Mouse (Mus musculus): ENCODE measurements at regions not wholly inside any gene's neighbourhood (a gene's known extent, or its start where the extent isn't known, plus 50 kb on each side); places are given as distances from the start of the nearest gene placed in this dataset.

DNA sequence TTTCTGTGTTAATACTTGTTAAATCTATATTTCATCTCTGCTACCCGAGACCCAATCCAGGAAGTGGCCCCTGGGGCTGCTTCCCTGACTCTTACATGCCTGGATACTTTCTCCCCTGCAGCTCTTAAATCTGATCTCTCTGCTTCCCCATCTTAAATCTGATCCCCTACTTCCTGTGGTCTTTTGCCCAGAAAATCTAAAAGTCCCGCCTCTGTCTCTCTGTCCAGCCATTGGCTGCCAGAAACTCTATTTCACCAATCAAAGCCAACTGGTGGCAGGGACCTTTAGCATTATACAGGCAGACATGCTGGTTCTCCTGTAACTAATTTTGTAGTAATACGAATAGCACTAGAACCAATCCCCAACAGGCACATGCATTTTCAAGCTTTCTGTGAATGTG is 59.0 kb upstream of the Ccdc91 start:
- no peak overlapping the region for H3K4me2 ChIP-seq
- H3K27me3 ChIP-seq (replicated peaks; ENCODE audit: control insufficient read depth, insufficient read depth, low read length) = no peaks in the 10 kb centered on the region
- H3K4me1 ChIP-seq (replicated peaks; ENCODE audit: control insufficient read depth, insufficient read depth, low read length) = no peaks in the 10 kb centered on the region
- no peak for ATAC-seq (replicated peaks; ENCODE audit: low FRiP score)
- no peak overlapping the region for H3K27ac ChIP-seq (ENCODE audit: low read depth, low read length)
- no peak overlapping the region for H3K4me3 ChIP-seq (ENCODE audit: low read depth, low read length)
- H3K9me3 ChIP-seq (ENCODE audit: control insufficient read depth, low read length) = no peaks in the 10 kb centered on the region
- 75% methylated on average over 3 of the region's 3 CpGs for WGBS
- H3K36me3 ChIP-seq (ENCODE audit: control insufficient read depth, insufficient read depth, low read length) = no peaks in the 10 kb centered on the region
- DNase-seq (ENCODE audit: low spot score) = no peak
- H3K9ac ChIP-seq (ENCODE audit: low read depth, low read length) = no peak overlapping the region

DNA sequence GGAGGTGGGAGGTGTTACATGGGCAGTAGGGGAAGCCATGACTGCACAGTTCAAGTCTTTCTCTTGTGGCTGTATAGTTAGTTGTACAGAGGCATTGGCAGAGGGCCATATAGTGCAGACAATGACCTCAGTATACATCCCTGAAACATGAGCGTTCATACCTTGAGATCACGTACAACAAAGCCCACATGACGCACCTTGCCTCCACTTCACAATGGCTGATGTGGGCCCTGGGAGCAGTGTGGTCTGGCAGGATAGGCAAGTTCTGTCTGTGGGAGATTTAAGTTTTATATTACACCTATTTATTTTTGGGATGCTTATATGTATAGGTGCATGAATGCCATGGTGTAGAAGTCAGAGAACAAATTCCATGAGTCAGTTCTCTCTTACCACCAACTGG is 61.9 kb upstream of the Ccdc91 start:
- no peak overlapping the region for H3K27ac ChIP-seq (ENCODE audit: low read depth, low read length)
- H3K4me3 ChIP-seq (ENCODE audit: low read depth, low read length) = no peak overlapping the region
- H3K9ac ChIP-seq (ENCODE audit: low read depth, low read length) = no peak overlapping the region
- no peaks in the 10 kb centered on the region for H3K4me1 ChIP-seq (replicated peaks; ENCODE audit: control insufficient read depth, insufficient read depth, low read length)
- DNase-seq (ENCODE audit: low spot score) (no peak), ATAC-seq (replicated peaks; ENCODE audit: low FRiP score) (no peak)
- H3K4me2 ChIP-seq = no peak overlapping the region
- 80% methylated on average over 3 of the region's 3 CpGs for WGBS
- no peaks in the 10 kb centered on the region for H3K36me3 ChIP-seq (ENCODE audit: control insufficient read depth, insufficient read depth, low read length)
- H3K27me3 ChIP-seq (replicated peaks; ENCODE audit: control insufficient read depth, insufficient read depth, low read length) = no peaks in the 10 kb centered on the region
- no peaks in the 10 kb centered on the region for H3K9me3 ChIP-seq (ENCODE audit: control insufficient read depth, low read length)

DNA sequence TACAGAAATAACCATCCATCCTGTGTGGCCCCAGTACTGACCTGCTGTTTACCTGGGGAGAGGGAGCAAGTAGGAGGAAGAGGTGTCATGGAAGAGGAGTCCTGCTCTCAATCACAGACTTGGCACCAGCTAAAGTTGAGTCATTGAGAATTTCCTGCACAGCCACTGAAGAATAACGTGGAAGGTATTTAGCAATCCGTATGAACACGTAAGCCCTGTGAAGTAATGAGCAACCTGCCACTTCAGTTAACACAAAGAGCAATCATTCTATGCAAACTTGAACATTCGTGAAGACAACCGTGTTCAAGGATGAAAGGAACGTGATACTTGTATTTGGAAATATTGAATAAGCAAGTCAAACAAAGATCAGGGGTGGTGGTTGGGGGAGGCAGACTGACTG is 77.6 kb upstream of the Ccdc91 start:
- Histone ChIP-seq H3K36me3 (ENCODE audit: control insufficient read depth, insufficient read depth, low read length) (no peaks in the 10 kb centered on the region), H3K4me1 (replicated peaks; ENCODE audit: control insufficient read depth, insufficient read depth, low read length) (no peaks in the 10 kb centered on the region), H3K4me2 (no peak overlapping the region), H3K9ac (ENCODE audit: low read depth, low read length) (no peak overlapping the region), H3K27ac (ENCODE audit: low read depth, low read length) (no peak overlapping the region), H3K27me3 (replicated peaks; ENCODE audit: control insufficient read depth, insufficient read depth, low read length) (no peaks in the 10 kb centered on the region), H3K4me3 (ENCODE audit: low read depth, low read length) (no peak overlapping the region), H3K9me3 (ENCODE audit: control insufficient read depth, low read length) (no peaks in the 10 kb centered on the region)
- 78% methylated on average over 6 of the region's 6 CpGs for WGBS
- no peak for ATAC-seq (replicated peaks; ENCODE audit: low FRiP score)
- DNase-seq (ENCODE audit: low spot score) = no peak

DNA sequence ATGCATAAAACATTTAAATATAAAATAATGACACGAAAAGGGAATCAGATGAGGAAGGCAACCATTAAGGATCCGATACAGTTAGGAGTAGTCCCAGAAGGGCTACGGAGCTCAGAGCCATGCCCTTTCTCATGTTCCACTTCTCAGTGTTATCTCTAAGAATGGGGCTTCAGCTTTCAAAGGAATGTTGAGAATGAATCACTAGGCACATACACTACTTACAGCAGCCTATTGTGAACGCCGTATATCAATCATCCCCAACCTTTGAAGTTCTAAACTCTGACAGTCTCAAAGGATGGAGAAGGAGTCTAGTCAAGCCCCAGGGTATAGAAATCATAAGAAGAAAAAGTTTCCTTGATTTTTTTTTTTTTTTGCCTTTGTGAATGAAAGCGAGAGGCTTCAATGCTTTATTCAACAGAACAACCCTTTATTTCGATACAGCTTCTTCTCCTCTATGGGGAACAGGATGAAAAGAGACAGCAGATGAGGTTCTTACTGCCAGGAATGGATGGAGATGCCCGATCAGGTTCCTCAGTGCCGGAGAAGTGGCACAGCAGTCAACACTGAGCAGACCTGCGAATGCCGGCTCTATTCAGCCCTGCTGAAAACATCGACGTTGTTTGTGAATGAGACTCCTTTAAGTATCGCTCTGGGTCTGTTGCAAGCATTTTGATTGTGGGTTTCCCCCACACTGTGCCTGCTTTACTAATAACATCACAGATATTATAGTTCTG is 84.0 kb upstream of the Ccdc91 start:
- no peak overlapping the region for H3K4me3 ChIP-seq (ENCODE audit: low read depth, low read length)
- no peak overlapping the region for H3K27ac ChIP-seq (ENCODE audit: low read depth, low read length)
- H3K4me1 ChIP-seq (replicated peaks; ENCODE audit: control insufficient read depth, insufficient read depth, low read length) = no peaks in the 10 kb centered on the region
- no peaks in the 10 kb centered on the region for H3K9me3 ChIP-seq (ENCODE audit: control insufficient read depth, low read length)
- no peak for DNase-seq (ENCODE audit: low spot score)
- H3K27me3 ChIP-seq (replicated peaks; ENCODE audit: control insufficient read depth, insufficient read depth, low read length) = no peaks in the 10 kb centered on the region
- no peak for ATAC-seq (replicated peaks; ENCODE audit: low FRiP score)
- H3K9ac ChIP-seq (ENCODE audit: low read depth, low read length) = no peak overlapping the region
- WGBS = 62% methylated on average over 14 of the region's 14 CpGs
- H3K4me2 ChIP-seq = no peak overlapping the region
- H3K36me3 ChIP-seq (ENCODE audit: control insufficient read depth, insufficient read depth, low read length) = no peaks in the 10 kb centered on the region

- 87% methylated on average over 5 of the region's 5 CpGs for WGBS
- no peak overlapping the region for H3K9ac ChIP-seq (ENCODE audit: low read depth, low read length)
- ATAC-seq (replicated peaks; ENCODE audit: low FRiP score) = no peak
These were observed 85.1 kb upstream of the Ccdc91 start for GRCm38 (mm10) chr6:147390499-147390898.

DNA sequence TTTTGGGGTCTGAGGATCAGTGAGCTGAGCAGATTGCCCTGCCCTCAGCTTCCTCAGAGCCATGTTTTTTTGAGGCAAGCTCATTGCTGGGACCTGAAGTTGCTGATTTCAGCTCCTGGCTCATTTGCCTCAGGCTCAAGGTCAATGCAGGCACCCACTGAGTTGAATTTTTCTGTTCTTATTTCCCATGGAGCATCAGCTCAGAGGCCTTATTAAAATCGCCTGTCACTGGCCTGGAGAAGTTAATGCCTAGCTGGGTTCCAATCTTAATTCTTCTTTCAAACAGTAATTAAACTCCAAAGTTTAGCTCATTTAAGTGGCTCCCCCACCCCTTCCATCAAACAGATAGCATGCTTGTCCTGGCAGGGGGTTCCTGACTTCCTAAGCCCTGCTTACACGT is 86.9 kb upstream of the Ccdc91 start:
- H3K27me3 ChIP-seq (replicated peaks; ENCODE audit: control insufficient read depth, insufficient read depth, low read length) = no peaks in the 10 kb centered on the region
- H3K4me3 ChIP-seq (ENCODE audit: low read depth, low read length) = no peak overlapping the region
- H3K27ac ChIP-seq (ENCODE audit: low read depth, low read length) = no peak overlapping the region
- H3K9ac ChIP-seq (ENCODE audit: low read depth, low read length) = no peak overlapping the region
- no peaks in the 10 kb centered on the region for H3K36me3 ChIP-seq (ENCODE audit: control insufficient read depth, insufficient read depth, low read length)
- no peaks in the 10 kb centered on the region for H3K4me1 ChIP-seq (replicated peaks; ENCODE audit: control insufficient read depth, insufficient read depth, low read length)
- DNase-seq (ENCODE audit: low spot score) (no peak), ATAC-seq (replicated peaks; ENCODE audit: low FRiP score) (no peak)
- no peak overlapping the region for H3K4me2 ChIP-seq
- no peaks in the 10 kb centered on the region for H3K9me3 ChIP-seq (ENCODE audit: control insufficient read depth, low read length)
- 28% methylated on average over 2 of the region's 2 CpGs for WGBS

More at GRCm38 (mm10) chr6:147390499-147390898, 85.1 kb upstream of the Ccdc91 start:
- Histone ChIP-seq H3K27me3 (replicated peaks; ENCODE audit: control insufficient read depth, insufficient read depth, low read length) (no peaks in the 10 kb centered on the region), H3K4me2 (no peak overlapping the region), H3K4me1 (replicated peaks; ENCODE audit: control insufficient read depth, insufficient read depth, low read length) (no peaks in the 10 kb centered on the region), H3K27ac (ENCODE audit: low read depth, low read length) (no peak overlapping the region), H3K36me3 (ENCODE audit: control insufficient read depth, insufficient read depth, low read length) (no peaks in the 10 kb centered on the region), H3K9me3 (ENCODE audit: control insufficient read depth, low read length) (no peaks in the 10 kb centered on the region), H3K4me3 (ENCODE audit: low read depth, low read length) (no peak overlapping the region)
- no peak for DNase-seq (ENCODE audit: low spot score)

DNA sequence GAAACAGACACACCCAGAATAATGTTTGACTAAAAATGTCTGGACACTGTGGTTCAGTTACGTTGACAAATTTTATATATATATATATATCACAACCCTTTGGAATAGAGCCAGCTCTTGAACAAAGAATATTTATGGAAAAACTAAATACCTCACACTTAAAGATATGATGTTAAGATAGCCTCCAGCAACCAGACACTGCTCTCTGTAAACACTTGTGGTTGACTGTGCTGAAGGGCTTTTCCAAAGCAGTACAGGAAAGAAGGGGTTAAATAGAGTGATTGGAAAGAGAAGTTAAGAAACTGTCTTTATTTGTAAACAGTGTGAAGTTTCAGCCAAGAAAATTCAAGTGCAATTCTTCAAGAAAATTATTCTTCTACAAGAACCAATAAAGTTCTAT is 90.0 kb upstream of the Ccdc91 start:
- no peak overlapping the region for H3K27ac ChIP-seq (ENCODE audit: low read depth, low read length)
- no peak overlapping the region for H3K4me3 ChIP-seq (ENCODE audit: low read depth, low read length)
- no peaks in the 10 kb centered on the region for H3K27me3 ChIP-seq (replicated peaks; ENCODE audit: control insufficient read depth, insufficient read depth, low read length)
- no peak overlapping the region for H3K9ac ChIP-seq (ENCODE audit: low read depth, low read length)
- H3K9me3 ChIP-seq (ENCODE audit: control insufficient read depth, low read length) = no peaks in the 10 kb centered on the region
- H3K36me3 ChIP-seq (ENCODE audit: control insufficient read depth, insufficient read depth, low read length) = no peaks in the 10 kb centered on the region
- 84% methylated on average over 1 of the region's 1 CpGs for whole genome bisulfite sequencing
- H3K4me1 ChIP-seq (replicated peaks; ENCODE audit: control insufficient read depth, insufficient read depth, low read length) = no peaks in the 10 kb centered on the region
- H3K4me2 ChIP-seq = no peak overlapping the region
- DNase-seq (ENCODE audit: low spot score) (no peak), ATAC-seq (replicated peaks; ENCODE audit: low FRiP score) (no peak)

DNA sequence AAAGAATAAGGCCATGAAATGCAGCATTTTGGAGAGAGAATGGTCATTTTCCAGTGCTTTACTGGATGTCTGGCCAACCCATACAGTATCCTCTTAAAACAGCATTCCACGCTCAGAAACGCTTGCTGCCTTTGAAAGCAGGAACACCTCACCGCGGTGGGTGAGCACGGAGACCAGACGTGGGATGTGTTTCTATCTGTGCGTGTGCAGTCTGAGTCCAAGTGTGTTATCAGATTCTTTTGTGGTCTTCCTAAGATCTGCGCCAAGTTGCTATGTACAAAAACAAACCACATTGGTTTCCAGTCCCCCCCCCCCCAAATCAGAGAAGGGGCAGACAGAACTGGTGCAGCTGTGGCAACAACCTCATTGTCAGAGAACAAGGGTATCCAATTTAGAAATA is 95.1 kb upstream of the Ccdc91 start:
- DNase-seq (ENCODE audit: low spot score) (no peak), ATAC-seq (replicated peaks; ENCODE audit: low FRiP score) (no peak)
- Histone ChIP-seq H3K4me2 (no peak overlapping the region), H3K4me1 (replicated peaks; ENCODE audit: control insufficient read depth, insufficient read depth, low read length) (no peaks in the 10 kb centered on the region), H3K27me3 (replicated peaks; ENCODE audit: control insufficient read depth, insufficient read depth, low read length) (no peaks in the 10 kb centered on the region), H3K4me3 (ENCODE audit: low read depth, low read length) (no peak overlapping the region), H3K36me3 (ENCODE audit: control insufficient read depth, insufficient read depth, low read length) (no peaks in the 10 kb centered on the region), H3K9ac (ENCODE audit: low read depth, low read length) (no peak overlapping the region), H3K9me3 (ENCODE audit: control insufficient read depth, low read length) (no peaks in the 10 kb centered on the region), H3K27ac (ENCODE audit: low read depth, low read length) (no peak overlapping the region)
- WGBS = 84% methylated on average over 8 of the region's 8 CpGs

- no peaks in the 10 kb centered on the region for H3K27me3 ChIP-seq (replicated peaks; ENCODE audit: control insufficient read depth, insufficient read depth, low read length)
- H3K9me3 ChIP-seq (ENCODE audit: control insufficient read depth, low read length) = no peaks in the 10 kb centered on the region
- no peak for DNase-seq (ENCODE audit: low spot score)
- no peaks in the 10 kb centered on the region for H3K4me1 ChIP-seq (replicated peaks; ENCODE audit: control insufficient read depth, insufficient read depth, low read length)
- no peak overlapping the region for H3K27ac ChIP-seq (ENCODE audit: low read depth, low read length)
- no peak overlapping the region for H3K4me2 ChIP-seq
- no peak for ATAC-seq (replicated peaks; ENCODE audit: low FRiP score)
- no peak overlapping the region for H3K9ac ChIP-seq (ENCODE audit: low read depth, low read length)
- H3K36me3 ChIP-seq (ENCODE audit: control insufficient read depth, insufficient read depth, low read length) = no peaks in the 10 kb centered on the region
- H3K4me3 ChIP-seq (ENCODE audit: low read depth, low read length) = no peak overlapping the region
- 81% methylated on average over 3 of the region's 3 CpGs for WGBS
These were observed 97.9 kb upstream of the Ccdc91 start for GRCm38 (mm10) chr6:147377679-147378078.
